12 mouse cellular contexts compared by ENCODE assay signal in the genomic region with DNA sequence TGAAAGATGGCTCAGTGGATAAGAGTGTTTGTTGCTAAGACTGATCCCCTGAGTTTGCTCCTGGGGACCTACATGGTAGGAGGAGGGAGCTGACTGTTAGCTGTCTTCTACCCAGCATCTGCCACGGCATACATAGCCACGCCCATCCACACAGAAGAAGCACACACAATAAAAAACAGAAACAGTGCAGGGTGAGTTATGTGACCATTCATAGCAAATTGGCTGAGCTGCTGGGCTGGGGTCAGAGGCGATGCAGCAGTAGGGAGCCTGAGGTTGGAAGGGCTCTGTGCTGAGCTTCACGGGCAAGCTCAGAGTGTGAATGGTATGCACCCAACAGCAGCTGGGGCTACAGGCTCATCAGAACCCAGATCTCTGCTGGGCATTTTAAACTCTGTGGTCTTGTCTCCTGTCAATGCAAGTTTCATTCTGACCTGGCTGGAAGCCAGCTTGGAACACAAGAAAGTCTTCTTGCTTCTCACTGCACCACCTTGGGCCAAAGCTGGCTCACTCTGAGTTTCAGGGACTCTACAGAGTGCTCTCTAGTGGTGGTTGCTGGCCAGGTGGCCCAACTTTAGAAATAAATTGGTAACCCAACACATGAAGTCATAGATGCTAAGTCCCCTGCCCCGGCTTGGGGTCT. TPM values are rescaled to one million over a fixed set of nuclear protein-coding genes. Genes with fewer than 3 reads are reported as not detected.
DNase-seq lines count a peak whose midpoint lies in the region; ATAC-seq and TF ChIP-seq lines count a peak whose summit lies in the region.
"Had no signal": no experiment of that assay in that cellular context is flagged by ENCODE, and none has a peak within 500 bp of the region (broad histone marks: within the 10 kb centered on the region; RNA-seq: fewer than 3 reads in every experiment).

No protein-coding gene starts in this region.

- no peaks in the 10 kb centered on the region for H3K27me3 ChIP-seq in intestine, postnatal 0 days (replicated peaks; ENCODE audit: control insufficient read depth, insufficient read depth, low read length)
- peaks cover 22% of the 10 kb centered on the region for H3K27me3 ChIP-seq in intestine, embryonic 16.5 days (replicated peaks; ENCODE audit: control insufficient read depth, insufficient read depth, low read length)
- H3K27me3 ChIP-seq in hindbrain, embryonic 12.5 days = peaks cover 21% of the 10 kb centered on the region
- H3K27me3 ChIP-seq in stomach, postnatal 0 days (ENCODE audit: control insufficient read depth, insufficient read depth, low read length) = peaks cover 7% of the 10 kb centered on the region; the same call in 1 of the 2 replicates

- no peak overlapping the region for H3K9ac ChIP-seq in intestine, postnatal 0 days (ENCODE audit: low read depth, low read length)
- no peak overlapping the region for H3K9ac ChIP-seq in intestine, embryonic 16.5 days (ENCODE audit: low read depth, low read length)
- no peak overlapping the region for H3K9ac ChIP-seq in hindbrain, embryonic 12.5 days
- no peak overlapping the region for H3K9ac ChIP-seq in stomach, postnatal 0 days (ENCODE audit: low read length)
- H3K9ac ChIP-seq: lung, embryonic 14.5 days had no signal

- H3K4me1 ChIP-seq in intestine, postnatal 0 days (replicated peaks; ENCODE audit: control insufficient read depth, insufficient read depth, low read length) = no peaks in the 10 kb centered on the region
- peaks cover 9% of the 10 kb centered on the region for H3K4me1 ChIP-seq in intestine, embryonic 16.5 days (ENCODE audit: control insufficient read depth, insufficient read depth, low read length)
- H3K4me1 ChIP-seq in hindbrain, embryonic 12.5 days = peaks cover 71% of the 10 kb centered on the region
- no peaks in the 10 kb centered on the region for H3K4me1 ChIP-seq in stomach, postnatal 0 days (replicated peaks; ENCODE audit: control insufficient read depth, insufficient read depth)

- H3K27ac ChIP-seq in intestine, postnatal 0 days (ENCODE audit: low read depth, low read length) = no peak overlapping the region
- no peak overlapping the region for H3K27ac ChIP-seq in intestine, embryonic 16.5 days (ENCODE audit: low read length)
- H3K27ac ChIP-seq in hindbrain, embryonic 12.5 days = peak overlapping the region; percentile 73
- H3K27ac ChIP-seq in stomach, postnatal 0 days (replicated peaks) = no peak overlapping the region

- peak; percentile 17 for DNase-seq in thymus, postnatal 14 days
- DNase-seq in thymus, postnatal 10 days (ENCODE audit: low spot score in 2 of 2) = no peak
- no peak for DNase-seq in stomach, postnatal 0 days (ENCODE audit: low spot score)
- DNase-seq in cerebellum, adult 9-10 months = no peak
- DNase-seq in right cerebral cortex, postnatal 14 days = no peak
- DNase-seq: cerebellum, adult 8-10 months; heart, adult 11 months; heart, postnatal 36 days; lung, embryonic 14.5 days had no signal

- TF ChIP-seq CTCF in intestine, postnatal 0 days (IDR thresholded peaks at IDR 0.05; ENCODE audit: low read depth) = peak; percentile 22; the same call in 1 of the 2 replicates
- peak; percentile 15 for TF ChIP-seq CTCF in stomach, postnatal 0 days (IDR thresholded peaks at IDR 0.05; ENCODE audit: low read depth)

- WGBS in intestine, postnatal 0 days = 47% methylated on average over 5 of the region's 5 CpGs
- WGBS in intestine, embryonic 16.5 days = 46% methylated on average over 5 of the region's 5 CpGs
- WGBS in hindbrain, embryonic 12.5 days = 32% methylated on average over 5 of the region's 5 CpGs
- WGBS in stomach, postnatal 0 days = 45% methylated on average over 5 of the region's 5 CpGs

- H3K4me3 ChIP-seq in intestine, postnatal 0 days (ENCODE audit: low read depth, low read length) = no peak overlapping the region
- no peak overlapping the region for H3K4me3 ChIP-seq in intestine, embryonic 16.5 days (ENCODE audit: low read length)
- H3K4me3 ChIP-seq in hindbrain, embryonic 12.5 days = no peak overlapping the region
- no peak overlapping the region for H3K4me3 ChIP-seq in stomach, postnatal 0 days (ENCODE audit: low read depth, low read length)

- peaks cover 7% of the 10 kb centered on the region; the same call in 1 of the 2 replicates for H3K36me3 ChIP-seq in intestine, postnatal 0 days (ENCODE audit: control insufficient read depth, insufficient read depth)
- no peaks in the 10 kb centered on the region for H3K36me3 ChIP-seq in intestine, embryonic 16.5 days (ENCODE audit: control insufficient read depth, insufficient read depth, low read length)
- no peaks in the 10 kb centered on the region for H3K36me3 ChIP-seq in hindbrain, embryonic 12.5 days
- no peaks in the 10 kb centered on the region for H3K36me3 ChIP-seq in stomach, postnatal 0 days (ENCODE audit: control insufficient read depth, insufficient read depth, low read length)

- no peak for ATAC-seq in intestine, postnatal 0 days
- ATAC-seq in intestine, embryonic 16.5 days = no peak
- no peak for ATAC-seq in hindbrain, embryonic 12.5 days (ENCODE audit: low FRiP score)
- no peak for ATAC-seq in stomach, postnatal 0 days (ENCODE audit: low FRiP score, low TSS enrichment)

- no peaks in the 10 kb centered on the region for H3K9me3 ChIP-seq in intestine, postnatal 0 days (ENCODE audit: control insufficient read depth)
- no peaks in the 10 kb centered on the region for H3K9me3 ChIP-seq in intestine, embryonic 16.5 days (ENCODE audit: control insufficient read depth, low read length)
- no peaks in the 10 kb centered on the region for H3K9me3 ChIP-seq in hindbrain, embryonic 12.5 days (replicated peaks)
- no peaks in the 10 kb centered on the region for H3K9me3 ChIP-seq in stomach, postnatal 0 days (ENCODE audit: control insufficient read depth, low read length)

- no peak overlapping the region for H3K4me2 ChIP-seq in intestine, postnatal 0 days (replicated peaks; ENCODE audit: low read depth)
- H3K4me2 ChIP-seq in intestine, embryonic 16.5 days (ENCODE audit: low read depth, low read length) = no peak overlapping the region
- H3K4me2 ChIP-seq in hindbrain, embryonic 12.5 days (replicated peaks) = no peak overlapping the region
- H3K4me2 ChIP-seq in stomach, postnatal 0 days (replicated peaks; ENCODE audit: low read depth) = no peak overlapping the region
- H3K4me2 ChIP-seq: lung, embryonic 14.5 days had no signal

- TF ChIP-seq EP300 in stomach, postnatal 0 days (optimal IDR thresholded peaks at IDR 0.05) = no peak

RNA-seq across cellular contexts. Expression of gene Cercam, which starts 19.0 kb away (rescaled TPM):
- 9.5 and 10.6 TPM in 2 replicates for polyA plus RNA-seq in intestine, postnatal 0 days (2015; fragmentation: Nextera tagmentation; extraction: Ambion mirVana)
- polyA plus RNA-seq in intestine, embryonic 16.5 days (2015; fragmentation: Nextera tagmentation; extraction: Ambion mirVana) = 24.5 and 24.8 TPM in 2 replicates
- 28.5 and 30.2 TPM in 2 replicates for polyA plus RNA-seq in hindbrain, embryonic 12.5 days (2016; fragmentation: Nextera tagmentation; extraction: Ambion mirVana)
- polyA plus RNA-seq in stomach, postnatal 0 days (2015; fragmentation: Nextera tagmentation; extraction: Ambion mirVana) = 17.7 and 18.7 TPM in 2 replicates

RNA-seq across cellular contexts. Expression of gene Urm1, which starts 30.1 kb away (rescaled TPM):
- polyA plus RNA-seq in intestine, postnatal 0 days (2015; fragmentation: Nextera tagmentation; extraction: Ambion mirVana) = 19.5 and 24.9 TPM in 2 replicates
- polyA plus RNA-seq in intestine, embryonic 16.5 days (2015; fragmentation: Nextera tagmentation; extraction: Ambion mirVana) = 28.8 and 30.7 TPM in 2 replicates
- 16.4 and 19.5 TPM in 2 replicates for polyA plus RNA-seq in hindbrain, embryonic 12.5 days (2016; fragmentation: Nextera tagmentation; extraction: Ambion mirVana)
- polyA plus RNA-seq in stomach, postnatal 0 days (2015; fragmentation: Nextera tagmentation; extraction: Ambion mirVana) = 15.9 and 16.2 TPM in 2 replicates

RNA-seq across cellular contexts. Expression of gene Odf2, which starts 39.1 kb away (rescaled TPM):
- 15.7 and 17.0 TPM in 2 replicates for polyA plus RNA-seq in intestine, postnatal 0 days (2015; fragmentation: Nextera tagmentation; extraction: Ambion mirVana)
- 30.5 and 37.1 TPM in 2 replicates for polyA plus RNA-seq in intestine, embryonic 16.5 days (2015; fragmentation: Nextera tagmentation; extraction: Ambion mirVana)
- 87.9 and 97.0 TPM in 2 replicates for polyA plus RNA-seq in hindbrain, embryonic 12.5 days (2016; fragmentation: Nextera tagmentation; extraction: Ambion mirVana)
- polyA plus RNA-seq in stomach, postnatal 0 days (2015; fragmentation: Nextera tagmentation; extraction: Ambion mirVana) = 20.5 and 22.6 TPM in 2 replicates

RNA-seq across cellular contexts. Expression of gene Slc27a4, which starts 47.5 kb away (rescaled TPM):
- 105 and 118 TPM in 2 replicates for polyA plus RNA-seq in intestine, postnatal 0 days (2015; fragmentation: Nextera tagmentation; extraction: Ambion mirVana)
- polyA plus RNA-seq in intestine, embryonic 16.5 days (2015; fragmentation: Nextera tagmentation; extraction: Ambion mirVana) = 43.0 and 57.6 TPM in 2 replicates
- 28.3 and 29.3 TPM in 2 replicates for polyA plus RNA-seq in hindbrain, embryonic 12.5 days (2016; fragmentation: Nextera tagmentation; extraction: Ambion mirVana)
- polyA plus RNA-seq in stomach, postnatal 0 days (2015; fragmentation: Nextera tagmentation; extraction: Ambion mirVana) = 34.0 and 36.4 TPM in 2 replicates
